Mouse (Mus musculus): Measurements from ENCODE around the gene Gm47955.
"Not testable (repeated sequence)": the region's sequence is repeated elsewhere in the genome, so short reads cannot be mapped to it uniquely, and the experiment has no call there.

Gm47955 gene

GRCm38 (mm10) chr1:82991596-82991995 is 31.5 kb downstream of the Gm47955 start:
- in situ Hi-C loops (cut with MboI; ENCODE audit: unreplicated experiment in 2 of 2) = loop anchor here in 1 of 2 experiments (25.0 kb wide), 1 partner anchor 429 kb away; no protein-coding TSS in a partner anchor

GRCm38 (mm10) chr1:82992093-82992492 is 32.0 kb downstream of the Gm47955 start:
- in situ Hi-C loops (cut with MboI; ENCODE audit: unreplicated experiment in 2 of 2) = loop anchor here in 1 of 2 experiments (25.0 kb wide), 1 partner anchor 430 kb away; no protein-coding TSS in a partner anchor

- in situ Hi-C loops (cut with MboI; ENCODE audit: unreplicated experiment in 2 of 2) = loop anchor here in 1 of 2 experiments (25.0 kb wide), 1 partner anchor 432 kb away; no protein-coding TSS in a partner anchor
Measured at GRCm38 (mm10) chr1:82993947-82994346, 33.9 kb downstream of the Gm47955 start.

GRCm38 (mm10) chr1:83000306-83000705 is 40.2 kb downstream of the Gm47955 start, which contains the start of gene Gm47959:
TSS of gene Gm47959 (plus strand) at chr1:83000548.
- in situ Hi-C loops (cut with MboI; ENCODE audit: unreplicated experiment in 2 of 2) = not testable (repeated sequence)

- in situ Hi-C loops (cut with MboI; ENCODE audit: unreplicated experiment in 2 of 2) = no loop called here
Measured at GRCm38 (mm10) chr1:83006218-83007179, 46.4 kb downstream of the Gm47955 start.

DNA sequence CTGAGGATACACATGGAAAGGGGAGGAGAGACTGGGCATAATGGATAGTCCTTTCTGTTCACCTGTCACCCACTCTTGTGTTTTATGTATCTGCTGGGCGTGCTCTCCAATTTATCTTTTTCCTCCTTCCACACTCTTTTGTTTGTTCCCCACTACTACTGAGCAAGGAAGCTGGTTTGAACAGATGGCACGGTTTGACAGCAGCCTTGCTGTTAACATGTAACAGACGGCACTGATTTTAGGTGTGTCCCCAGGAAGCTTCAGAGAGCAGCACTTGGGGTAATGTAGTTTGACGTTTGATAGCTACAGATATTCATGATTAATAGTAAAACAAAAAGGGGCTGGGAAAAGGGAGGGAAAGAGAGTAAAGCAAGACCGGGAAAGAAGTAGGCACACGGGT is 47.4 kb downstream of the Gm47955 start:
- in situ Hi-C loops (cut with MboI; ENCODE audit: unreplicated experiment in 2 of 2) = no loop called here

Data from v-Abl transformed pro-B cells (cell line).